Mouse (Mus musculus) kidney, embryonic 15.5 days (tissue): ENCODE results near the gene Serpinb1b. TPM values are rescaled to one million over a fixed set of nuclear protein-coding genes. Genes with fewer than 3 reads are reported as not detected.

Experiments
- ATAC-seq: fragments of 200-750 bp; cut with Nextera tagmentation; replicated peaks from 2 replicates; pipeline ENCODE4 v1.8.0; 2017; ENCODE audit warnings: moderate TSS enrichment; ENCODE audit not compliant: low FRiP score
- H3K27ac ChIP-seq: fragments of 300-500 bp; sonication (generic); 2 replicates; pipeline ENCODE4 v1.5.1; 2015; ENCODE audit warnings: mild to moderate bottlenecking, inconsistent platforms
- H3K27me3 ChIP-seq: fragments of 300-500 bp; sonication (generic); 2 replicates; pipeline ENCODE4 v1.6.1; 2015; ENCODE audit warnings: inconsistent platforms
- H3K36me3 ChIP-seq: fragments of 300-500 bp; sonication (generic); 2 replicates; pipeline ENCODE4 v1.6.1; 2015; ENCODE audit warnings: inconsistent platforms
- H3K4me1 ChIP-seq: fragments of 300-500 bp; sonication (generic); 2 replicates; pipeline ENCODE4 v1.6.1; 2015; ENCODE audit warnings: inconsistent platforms
- H3K4me2 ChIP-seq: fragments of 300-500 bp; sonication (generic); 2 replicates; pipeline ENCODE4 v1.6.1; 2015; ENCODE audit warnings: moderate library complexity, mild to moderate bottlenecking, inconsistent platforms
- H3K4me3 ChIP-seq: fragments of 300-500 bp; sonication (generic); replicated peaks from 2 replicates; pipeline ENCODE4 v1.5.1; 2015; ENCODE audit warnings: mild to moderate bottlenecking, inconsistent platforms
- H3K9ac ChIP-seq: fragments of 300-500 bp; sonication (generic); 2 replicates; pipeline ENCODE4 v1.6.1; 2015; ENCODE audit warnings: mild to moderate bottlenecking, inconsistent platforms
- H3K9me3 ChIP-seq: fragments of 300-500 bp; sonication (generic); replicated peaks from 2 replicates; pipeline ENCODE4 v1.6.1; 2016; ENCODE audit warnings: inconsistent platforms
- WGBS: fragments of 180-500 bp; shearing (Covaris S2); methylation state at CpG from one replicate; pipeline ENCODE4 v1.1.7; 2015; ENCODE audit warnings: mixed read lengths; 5-methylcytosine and 5-hydroxymethylcytosine counted together
- polyA plus RNA-seq: library from polyadenylated mRNA; unstranded; fragments of >200 nt; fragmentation: Nextera tagmentation; extraction: Ambion mirVana; gene quantifications from 2 replicates; pipeline ENCODE4 v1.2.1, GENCODE M21; 2015

Gene Serpinb1b
- polyA plus RNA-seq, 1 experiment from 2014 or later: not detected

DNA sequence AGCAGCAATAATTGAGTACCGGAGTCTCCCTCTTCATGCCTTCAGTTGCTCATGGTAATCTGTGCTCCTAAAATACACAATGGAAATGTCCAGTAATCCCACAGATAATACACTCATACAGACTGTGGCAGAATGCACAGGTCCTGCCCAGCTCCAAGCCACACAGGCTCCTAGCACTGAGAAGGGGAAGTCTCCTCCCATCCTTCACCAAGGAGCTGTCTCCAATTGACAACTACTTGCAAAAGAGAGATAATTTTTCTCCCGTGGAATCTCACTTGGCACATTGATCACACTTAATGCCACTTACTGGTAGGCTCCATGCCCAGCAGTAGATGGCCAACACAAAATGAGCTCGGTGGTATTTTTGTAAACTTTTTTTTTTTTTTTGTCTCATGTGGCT, 2.1 kb upstream of the Serpinb1b start:
- no peaks in the 10 kb centered on the region for H3K9me3 ChIP-seq
- 71% methylated on average over 3 of the region's 3 CpGs for WGBS
- no peak overlapping the region for H3K9ac ChIP-seq
- no peaks in the 10 kb centered on the region for H3K27me3 ChIP-seq
- no peak overlapping the region for H3K27ac ChIP-seq
- no peaks in the 10 kb centered on the region for H3K4me1 ChIP-seq
- H3K4me3 ChIP-seq: no peak overlapping the region
- H3K36me3 ChIP-seq: no peaks in the 10 kb centered on the region
- no peak overlapping the region for H3K4me2 ChIP-seq
- no peak for ATAC-seq

DNA sequence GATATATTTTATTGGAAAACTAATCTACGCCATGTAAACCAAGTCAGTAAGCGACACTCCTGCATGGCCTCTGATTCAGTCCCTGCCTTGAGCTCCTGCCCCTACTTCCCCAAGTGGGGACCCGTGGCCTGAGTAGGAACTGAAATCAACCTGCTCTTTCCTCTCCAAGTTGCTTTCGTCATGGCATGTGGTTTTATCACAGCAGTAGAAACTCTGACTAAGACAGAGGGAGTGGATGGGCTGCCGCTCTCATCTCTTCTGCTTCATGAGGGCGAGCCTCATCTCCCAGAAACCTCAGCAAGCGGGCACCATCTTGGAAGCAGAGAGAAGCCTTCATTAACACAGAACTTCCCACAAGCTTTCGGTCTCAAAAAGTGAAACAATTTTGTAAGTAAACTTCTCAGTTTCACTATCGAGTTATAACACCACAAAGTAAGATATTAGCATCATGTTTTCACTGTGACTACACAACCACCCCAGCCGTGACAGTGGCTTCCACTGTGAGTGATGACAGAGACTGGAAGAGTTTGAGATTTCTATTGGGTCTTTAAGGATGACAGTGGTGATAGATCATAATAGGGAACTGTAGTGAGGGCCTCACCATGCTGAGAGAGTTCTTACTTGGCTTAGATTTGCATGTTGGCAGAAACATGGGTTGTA, 1.2 kb upstream of the Serpinb1b start:
- Histone ChIP-seq H3K4me2 (no peak overlapping the region), H3K36me3 (no peaks in the 10 kb centered on the region), H3K9ac (no peak overlapping the region), H3K27me3 (no peaks in the 10 kb centered on the region), H3K27ac (no peak overlapping the region), H3K4me3 (no peak overlapping the region), H3K9me3 (no peaks in the 10 kb centered on the region), H3K4me1 (no peaks in the 10 kb centered on the region)
- 80% methylated on average over 10 of the region's 10 CpGs for WGBS
- no peak for ATAC-seq

DNA sequence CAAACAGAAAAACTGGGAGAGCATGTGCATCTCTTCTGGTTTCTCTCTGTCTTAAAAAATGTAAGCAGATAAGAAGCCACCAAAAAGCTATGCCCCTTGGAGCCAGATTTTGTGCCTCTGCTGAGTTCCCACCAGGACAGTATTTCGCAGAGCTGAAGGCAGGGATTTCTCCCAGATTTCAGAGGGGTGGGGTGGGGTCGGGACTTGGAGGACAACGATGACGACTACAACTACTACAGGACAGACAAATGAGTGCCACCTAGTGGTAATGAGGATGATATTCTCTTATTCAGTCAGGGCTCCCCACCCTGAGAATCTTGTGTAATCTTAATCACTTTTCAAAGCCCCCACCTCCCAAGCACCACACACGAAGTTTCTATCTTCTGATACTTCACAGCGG, 1.0 kb downstream of the Serpinb1b start:
- Histone ChIP-seq H3K4me1 (no peaks in the 10 kb centered on the region), H3K36me3 (no peaks in the 10 kb centered on the region), H3K27me3 (no peaks in the 10 kb centered on the region), H3K4me2 (peak overlapping the region; percentile 43), H3K4me3 (no peak overlapping the region), H3K9ac (no peak overlapping the region), H3K9me3 (no peaks in the 10 kb centered on the region), H3K27ac (no peak overlapping the region)
- 21% methylated on average over 6 of the region's 6 CpGs for WGBS
- ATAC-seq: 0 out of 2 replicates have a peak, but pooled peaks have one; percentile 36

DNA sequence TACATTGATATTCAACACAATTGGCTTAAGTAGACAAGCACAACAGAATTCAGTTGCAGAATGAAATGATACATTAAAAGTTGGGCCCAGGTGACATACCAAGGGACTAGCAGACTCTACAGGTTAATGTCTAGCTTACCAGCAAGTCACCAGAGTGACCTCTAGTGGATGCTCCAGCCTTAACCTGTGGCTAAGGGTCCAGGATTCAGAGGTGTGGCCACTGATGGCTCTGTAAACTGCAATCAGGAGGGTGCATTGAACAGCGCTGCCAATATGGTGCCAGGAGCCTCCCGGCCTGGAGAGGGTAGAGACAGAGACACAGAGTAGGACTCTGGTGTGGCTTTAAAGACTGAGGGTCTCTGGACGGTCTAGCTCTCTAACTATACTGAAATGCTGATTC, 2.0 kb downstream of the Serpinb1b start:
- Histone ChIP-seq H3K36me3 (no peaks in the 10 kb centered on the region), H3K27me3 (no peaks in the 10 kb centered on the region), H3K27ac (no peak overlapping the region), H3K4me1 (no peaks in the 10 kb centered on the region), H3K9me3 (no peaks in the 10 kb centered on the region), H3K9ac (no peak overlapping the region), H3K4me3 (no peak overlapping the region), H3K4me2 (no peak overlapping the region)
- no peak for ATAC-seq
- WGBS: 15% methylated on average over 3 of the region's 3 CpGs

DNA sequence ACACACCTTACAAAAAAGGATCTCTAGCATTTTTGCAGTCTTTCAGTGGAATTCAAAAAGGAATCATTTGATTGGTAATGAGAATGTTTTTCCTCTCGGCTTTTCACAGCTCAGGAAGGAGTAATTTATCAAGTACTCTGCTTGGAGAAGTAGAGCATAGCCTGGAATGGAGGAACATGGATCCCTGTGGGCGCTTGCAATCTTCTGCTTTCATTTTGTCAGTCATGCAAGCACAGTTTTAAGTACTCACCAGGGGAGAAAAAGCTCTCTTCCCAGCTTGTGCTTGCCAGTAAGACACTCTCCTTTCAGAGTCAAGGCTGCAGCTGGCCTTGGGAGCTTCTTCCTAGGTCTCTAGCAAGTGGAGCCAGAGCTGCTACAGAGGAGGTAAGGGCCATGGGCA, 5.5 kb downstream of the Serpinb1b start:
- H3K4me2 ChIP-seq: no peak overlapping the region
- H3K27ac ChIP-seq: no peak overlapping the region
- no peaks in the 10 kb centered on the region for H3K9me3 ChIP-seq
- no peaks in the 10 kb centered on the region for H3K36me3 ChIP-seq
- 57% methylated on average over 2 of the region's 2 CpGs for WGBS
- H3K27me3 ChIP-seq: no peaks in the 10 kb centered on the region
- no peak for ATAC-seq
- no peak overlapping the region for H3K9ac ChIP-seq
- H3K4me3 ChIP-seq: no peak overlapping the region
- no peaks in the 10 kb centered on the region for H3K4me1 ChIP-seq

DNA sequence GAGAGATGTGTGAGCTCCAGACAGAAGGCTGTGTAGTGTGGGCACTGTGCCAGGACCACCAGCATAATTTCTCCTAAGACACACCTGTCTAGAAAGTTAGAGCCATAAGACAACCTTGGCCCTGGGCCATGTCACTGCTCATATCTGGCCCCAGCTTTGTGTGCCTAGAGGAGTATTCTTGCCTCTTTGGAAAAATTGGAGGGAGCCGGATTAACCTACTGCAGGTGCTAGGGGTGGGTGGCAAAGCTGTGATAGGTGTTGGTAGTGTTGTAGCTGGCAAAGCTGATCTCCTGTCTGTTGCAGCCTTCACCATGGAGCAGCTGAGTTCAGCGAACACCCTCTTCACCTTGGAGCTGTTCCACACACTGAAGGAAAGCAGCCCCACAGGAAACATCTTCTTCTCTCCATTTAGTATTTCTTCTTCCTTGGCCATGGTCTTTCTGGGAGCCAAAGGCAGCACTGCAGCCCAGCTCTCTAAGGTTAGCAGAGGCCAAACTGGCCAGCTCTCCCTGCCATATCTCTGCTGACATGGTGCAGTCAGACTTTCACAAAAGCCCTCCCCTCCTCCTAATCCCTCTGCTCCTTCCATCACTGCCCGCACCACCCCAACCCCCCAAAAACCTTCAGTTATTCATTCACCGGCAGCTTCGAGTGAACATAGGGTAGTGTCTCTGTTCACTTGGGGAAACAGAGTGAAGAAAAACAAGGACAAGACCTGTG, 6.8 kb downstream of the Serpinb1b start:
- ATAC-seq: no peak
- H3K4me2 ChIP-seq: no peak overlapping the region
- H3K36me3 ChIP-seq: no peaks in the 10 kb centered on the region
- WGBS: 70% methylated on average over 5 of the region's 5 CpGs
- H3K4me1 ChIP-seq: no peaks in the 10 kb centered on the region
- H3K9ac ChIP-seq: no peak overlapping the region
- H3K4me3 ChIP-seq: no peak overlapping the region
- no peaks in the 10 kb centered on the region for H3K9me3 ChIP-seq
- no peaks in the 10 kb centered on the region for H3K27me3 ChIP-seq
- no peak overlapping the region for H3K27ac ChIP-seq

DNA sequence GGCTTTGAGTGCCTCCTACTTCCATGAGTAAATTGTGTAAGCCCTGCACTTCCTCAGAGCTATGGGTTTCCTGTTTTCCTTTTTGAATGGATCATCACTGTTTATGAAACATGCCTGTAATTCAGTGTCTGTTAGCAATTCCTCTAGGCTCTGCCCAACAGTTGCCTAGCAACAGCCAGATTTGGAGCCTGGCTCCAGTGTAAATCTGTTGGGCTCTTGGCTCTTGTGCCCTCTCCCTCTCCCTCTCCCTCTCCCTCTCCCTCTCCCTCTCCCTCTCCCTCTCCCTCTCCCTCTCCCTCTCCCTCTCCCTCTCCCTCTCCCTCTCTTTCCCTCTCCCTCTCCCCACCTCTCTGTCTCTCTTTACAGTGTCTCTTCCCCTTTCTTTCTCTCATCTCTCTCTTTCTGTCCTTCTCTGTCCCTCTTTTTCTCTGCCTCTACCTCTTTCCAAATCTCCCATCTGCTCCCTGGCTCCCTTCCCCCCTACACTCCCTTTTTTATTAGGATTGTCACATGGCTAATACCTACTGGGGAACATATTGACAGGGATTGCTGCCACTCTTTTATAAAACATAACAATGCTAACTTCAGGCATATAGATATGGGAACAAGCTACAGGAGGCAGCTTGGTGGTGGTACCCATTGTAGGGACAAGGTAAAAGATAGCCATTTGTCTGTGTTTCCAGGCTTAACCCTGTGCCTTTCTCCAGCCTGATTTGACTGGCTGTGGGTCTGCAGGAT, 7.5 kb downstream of the Serpinb1b start:
- ATAC-seq: no peak
- no peak overlapping the region for H3K27ac ChIP-seq
- no peak overlapping the region for H3K4me3 ChIP-seq
- H3K27me3 ChIP-seq: no peaks in the 10 kb centered on the region
- no peak overlapping the region for H3K4me2 ChIP-seq
- no peaks in the 10 kb centered on the region for H3K9me3 ChIP-seq
- H3K36me3 ChIP-seq: no peaks in the 10 kb centered on the region
- no peak overlapping the region for H3K9ac ChIP-seq
- H3K4me1 ChIP-seq: no peaks in the 10 kb centered on the region

DNA sequence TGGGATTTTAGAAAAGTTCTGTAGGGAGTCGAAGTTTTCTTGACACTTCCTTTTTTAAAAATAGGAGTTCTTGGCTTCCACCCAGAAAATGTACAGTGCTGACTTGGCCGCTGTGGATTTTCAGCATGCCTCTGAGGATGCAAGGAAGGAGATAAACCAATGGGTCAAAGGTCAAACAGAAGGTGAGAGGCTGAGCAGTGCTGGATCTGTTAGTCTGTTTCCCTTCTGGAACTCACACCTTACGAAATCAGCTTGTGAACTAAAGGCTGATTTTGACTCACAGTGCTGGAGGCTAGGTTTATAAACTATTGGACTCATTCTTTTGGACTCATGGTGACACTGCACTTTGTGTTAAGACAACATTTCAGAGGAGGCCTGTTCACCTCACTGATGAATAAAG, 11.2 kb downstream of the Serpinb1b start:
- ATAC-seq: no peak
- no peaks in the 10 kb centered on the region for H3K36me3 ChIP-seq
- 60% methylated on average over 3 of the region's 3 CpGs for WGBS
- no peak overlapping the region for H3K4me2 ChIP-seq
- H3K27me3 ChIP-seq: no peaks in the 10 kb centered on the region
- H3K4me3 ChIP-seq: no peak overlapping the region
- H3K9me3 ChIP-seq: no peaks in the 10 kb centered on the region
- H3K4me1 ChIP-seq: no peaks in the 10 kb centered on the region
- H3K27ac ChIP-seq: no peak overlapping the region
- H3K9ac ChIP-seq: no peak overlapping the region

DNA sequence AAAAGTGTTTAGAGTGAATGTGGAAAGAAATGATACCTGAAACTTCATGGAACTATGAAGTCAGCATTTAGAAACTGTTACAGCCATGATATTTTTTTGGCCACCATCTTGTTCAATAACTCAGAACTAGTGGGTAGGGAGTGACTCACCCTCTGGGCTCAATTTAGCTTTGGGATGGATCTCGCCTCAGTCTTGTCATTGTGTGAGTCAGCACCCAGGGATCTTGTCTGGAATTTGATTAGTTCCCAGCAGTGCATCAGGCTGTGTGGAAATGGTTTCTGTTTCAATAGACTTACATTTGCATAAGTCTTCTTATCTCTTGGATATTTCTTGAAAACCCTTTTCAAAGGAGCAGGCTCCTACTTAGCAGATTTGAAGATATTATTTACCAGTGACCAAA, 12.2 kb downstream of the Serpinb1b start:
- H3K4me3 ChIP-seq: no peak overlapping the region
- H3K4me1 ChIP-seq: no peaks in the 10 kb centered on the region
- no peak for ATAC-seq
- no peaks in the 10 kb centered on the region for H3K9me3 ChIP-seq
- H3K27ac ChIP-seq: no peak overlapping the region
- no peaks in the 10 kb centered on the region for H3K27me3 ChIP-seq
- H3K4me2 ChIP-seq: no peak overlapping the region
- 72% methylated on average over 1 of the region's 1 CpGs for WGBS
- H3K9ac ChIP-seq: no peak overlapping the region
- H3K36me3 ChIP-seq: no peaks in the 10 kb centered on the region

DNA sequence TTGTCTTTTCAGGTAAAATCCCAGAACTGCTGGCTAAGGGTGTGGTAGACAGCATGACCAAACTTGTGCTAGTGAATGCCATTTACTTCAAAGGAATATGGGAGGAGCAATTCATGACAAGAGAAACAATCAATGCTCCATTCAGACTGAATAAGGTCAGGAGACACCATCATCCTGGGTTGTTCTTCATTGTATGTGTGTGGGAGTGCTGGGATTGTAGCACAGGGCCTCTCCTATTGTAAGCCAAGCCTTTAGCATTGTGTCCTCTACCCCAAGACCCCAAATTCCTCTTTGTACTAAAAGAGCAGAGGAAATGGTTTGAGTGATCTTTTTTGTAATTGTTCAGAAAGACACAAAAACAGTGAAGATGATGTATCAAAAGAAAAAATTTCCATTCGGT, 12.9 kb downstream of the Serpinb1b start:
- Histone ChIP-seq H3K9me3 (no peaks in the 10 kb centered on the region), H3K9ac (no peak overlapping the region), H3K27me3 (no peaks in the 10 kb centered on the region), H3K4me3 (no peak overlapping the region), H3K27ac (no peak overlapping the region), H3K4me2 (no peak overlapping the region), H3K4me1 (no peaks in the 10 kb centered on the region), H3K36me3 (no peaks in the 10 kb centered on the region)
- 93% methylated on average over 1 of the region's 1 CpGs for whole genome bisulfite sequencing
- no peak for ATAC-seq

DNA sequence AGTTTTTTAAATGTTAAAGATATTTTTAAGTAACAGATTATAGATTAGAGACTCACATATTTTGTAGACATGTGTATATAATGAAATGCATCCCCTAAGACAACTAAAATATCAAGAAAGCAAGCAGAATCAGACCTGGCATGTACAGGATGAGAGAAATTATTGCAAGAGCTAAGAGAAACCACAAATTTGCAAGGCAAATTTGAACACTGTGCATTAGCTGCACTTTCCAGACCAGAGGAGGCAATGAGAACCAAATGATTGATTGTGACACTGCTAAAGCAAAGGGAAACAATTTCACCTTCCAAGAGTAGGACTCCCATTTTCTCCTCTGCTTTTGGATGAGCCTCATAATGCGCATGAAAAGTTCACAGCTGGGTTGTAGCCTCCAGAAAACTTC, 17.2 kb downstream of the Serpinb1b start:
- no peak overlapping the region for H3K4me2 ChIP-seq
- no peak overlapping the region for H3K9ac ChIP-seq
- no peaks in the 10 kb centered on the region for H3K9me3 ChIP-seq
- H3K27ac ChIP-seq: no peak overlapping the region
- 80% methylated on average over 1 of the region's 1 CpGs for WGBS
- no peaks in the 10 kb centered on the region for H3K27me3 ChIP-seq
- no peaks in the 10 kb centered on the region for H3K36me3 ChIP-seq
- no peak overlapping the region for H3K4me3 ChIP-seq
- H3K4me1 ChIP-seq: no peaks in the 10 kb centered on the region
- no peak for ATAC-seq

DNA sequence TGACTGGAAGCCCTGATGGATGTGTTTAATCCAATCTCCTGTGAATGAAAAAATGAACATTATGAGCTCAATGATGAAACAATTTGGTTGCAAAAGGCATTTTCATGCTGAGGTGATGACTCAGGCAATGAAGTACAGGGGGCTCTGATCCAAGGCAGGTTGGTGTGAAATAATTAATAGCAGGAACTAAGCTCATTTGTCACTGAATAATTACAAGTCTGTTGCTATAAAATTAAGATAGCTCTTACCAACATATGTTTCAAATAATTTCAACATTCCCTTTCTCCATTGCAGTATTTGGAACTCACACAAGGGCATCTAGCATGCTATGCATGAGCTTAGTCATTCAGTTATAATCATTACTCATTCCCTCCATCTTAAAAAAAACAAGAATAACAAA, 27.3 kb downstream of the Serpinb1b start:
- Histone ChIP-seq H3K36me3 (no peaks in the 10 kb centered on the region), H3K9ac (no peak overlapping the region), H3K4me1 (no peaks in the 10 kb centered on the region), H3K27ac (no peak overlapping the region), H3K27me3 (no peaks in the 10 kb centered on the region), H3K9me3 (no peaks in the 10 kb centered on the region), H3K4me3 (no peak overlapping the region), H3K4me2 (no peak overlapping the region)
- ATAC-seq: no peak
